Mouse (Mus musculus) right cerebral cortex, postnatal 36 days (tissue): Measurements from ENCODE around the gene 4933425L06Rik.

ENCODE experiments used
- DNase-seq, 2 experiments: peaks; one replicate each; pipeline ENCODE4 v3.0.0; 2022; ENCODE audit warnings: low spot score in 2 of 2, mixed read lengths in 1 of 2

4933425L06Rik gene

GRCm38 (mm10) chr13:105081862-105082261 lies at the start of gene 4933425L06Rik:
4933425L06Rik (plus strand) TSS chr13:105082122.
- no peak for DNase-seq

DNA sequence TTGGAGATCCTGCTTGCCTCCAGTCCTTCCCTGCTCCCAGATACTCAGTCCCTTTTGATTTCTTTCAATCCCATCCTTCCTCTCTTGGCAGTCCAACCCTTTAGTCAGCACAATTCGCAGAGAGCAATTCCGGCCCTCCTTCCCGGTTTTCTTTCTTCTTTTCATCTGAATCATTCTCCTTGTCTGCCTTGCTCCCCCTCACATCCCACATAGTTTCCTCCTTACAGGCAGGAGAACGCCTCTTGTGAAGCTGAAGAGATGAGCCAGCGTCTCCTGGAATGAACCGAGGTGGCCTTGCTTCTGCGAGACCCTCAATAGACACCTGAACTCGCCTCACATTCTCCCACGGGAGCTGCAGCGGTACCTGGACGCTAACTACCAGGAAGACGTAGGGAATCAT lies 44.1 kb upstream of the 4933425L06Rik start:
- peak; percentile 27 to 68 for DNase-seq

GRCm38 (mm10) chr13:105038334-105038733 lies 43.6 kb upstream of the 4933425L06Rik start:
- DNase-seq: peak in 1 of 2 experiments; percentile 26

DNA sequence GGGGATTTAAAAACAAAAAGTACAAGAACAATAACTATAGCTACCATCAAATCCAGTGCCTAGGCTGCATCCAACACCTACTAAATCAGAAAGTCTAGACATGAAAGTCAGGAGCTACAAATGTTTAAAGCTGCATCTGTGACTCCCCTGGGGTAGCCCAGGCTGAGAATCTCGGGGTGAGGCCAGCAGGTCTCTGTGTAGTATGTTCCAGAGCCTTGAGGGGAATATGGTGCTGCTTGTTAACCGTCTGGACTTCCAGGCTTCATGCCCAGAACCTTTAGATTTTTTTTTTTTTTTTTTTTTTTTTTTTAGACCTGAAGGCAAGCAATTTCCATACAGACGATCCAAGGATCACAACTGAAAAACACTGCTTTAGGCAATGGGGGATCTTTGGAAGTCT lies 38.0 kb upstream of the 4933425L06Rik start:
- DNase-seq: no peak

DNA sequence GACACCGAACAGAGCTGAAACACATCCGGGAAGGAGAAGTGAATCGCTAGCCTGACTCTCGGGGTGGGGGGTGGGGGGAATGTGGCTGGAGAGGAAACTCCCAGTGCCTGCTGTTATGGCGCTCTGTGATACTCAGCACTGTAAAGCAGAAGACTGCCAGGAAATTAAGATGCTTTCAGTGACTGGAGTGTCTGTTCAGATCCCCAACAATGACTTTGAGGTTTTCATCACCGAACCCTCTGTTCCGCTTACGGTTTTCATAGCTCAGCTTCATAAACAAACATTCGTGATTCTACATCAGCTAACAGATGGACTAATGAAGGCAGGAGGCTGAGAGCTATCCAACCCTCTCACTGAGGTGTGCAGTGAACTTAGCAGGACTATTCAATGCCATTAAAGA lies 34.5 kb upstream of the 4933425L06Rik start:
- no peak for DNase-seq

- DNase-seq: no peak
Measured at GRCm38 (mm10) chr13:105048662-105049061, 33.3 kb upstream of the 4933425L06Rik start.

- DNase-seq: peak in 1 of 2 experiments; percentile 30
Measured at GRCm38 (mm10) chr13:105051432-105051831, 30.5 kb upstream of the 4933425L06Rik start.

DNA sequence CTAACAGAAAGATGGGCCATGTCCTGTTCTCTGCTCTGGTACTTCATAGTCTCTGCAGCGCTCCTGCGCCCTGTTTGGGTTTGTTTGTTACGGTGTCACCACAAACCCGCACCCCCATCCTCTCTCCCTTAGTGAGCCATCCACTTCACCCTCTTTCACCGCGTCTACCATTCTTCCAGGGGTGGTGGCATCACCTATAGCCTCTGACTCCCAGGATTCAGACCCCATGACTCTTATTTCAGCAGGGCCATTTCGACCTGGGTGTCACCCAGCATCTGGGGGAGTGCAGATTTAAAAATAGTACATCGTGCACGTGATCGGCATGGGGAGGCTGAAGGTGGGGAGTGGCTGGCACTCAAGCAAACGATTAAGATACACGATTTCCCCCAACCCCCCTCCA lies 28.3 kb upstream of the 4933425L06Rik start:
- peak in 1 of 2 experiments; percentile 20 for DNase-seq

GRCm38 (mm10) chr13:105054181-105054940 lies 27.6 kb upstream of the 4933425L06Rik start, which contains the start of gene Rgs7bp:
Rgs7bp (minus strand) TSS chr13:105054930.
- peak; percentile 83 to 86 for DNase-seq

GRCm38 (mm10) chr13:105054941-105055309 lies 27.0 kb upstream of the 4933425L06Rik start:
- no peak for DNase-seq

DNA sequence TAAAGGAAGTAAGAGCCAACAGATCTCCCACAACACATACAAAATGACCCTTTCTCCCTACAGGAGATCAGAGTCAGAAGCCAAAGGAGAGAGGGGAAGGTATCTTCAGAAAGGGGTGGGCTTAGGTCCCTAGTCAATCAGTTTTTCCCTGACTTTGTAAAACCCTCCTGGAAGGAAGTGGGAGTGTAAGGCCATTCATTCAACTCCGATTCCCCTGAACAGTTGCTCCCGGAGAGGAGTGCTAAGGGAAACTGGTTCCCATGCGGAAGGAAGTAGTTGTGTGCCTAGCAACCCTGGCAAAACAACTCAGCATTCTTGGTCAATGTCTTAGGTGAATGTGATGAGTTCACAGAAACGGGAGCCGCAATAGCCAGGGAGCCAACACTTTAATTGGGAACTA lies 26.5 kb upstream of the 4933425L06Rik start:
- no peak for DNase-seq

DNA sequence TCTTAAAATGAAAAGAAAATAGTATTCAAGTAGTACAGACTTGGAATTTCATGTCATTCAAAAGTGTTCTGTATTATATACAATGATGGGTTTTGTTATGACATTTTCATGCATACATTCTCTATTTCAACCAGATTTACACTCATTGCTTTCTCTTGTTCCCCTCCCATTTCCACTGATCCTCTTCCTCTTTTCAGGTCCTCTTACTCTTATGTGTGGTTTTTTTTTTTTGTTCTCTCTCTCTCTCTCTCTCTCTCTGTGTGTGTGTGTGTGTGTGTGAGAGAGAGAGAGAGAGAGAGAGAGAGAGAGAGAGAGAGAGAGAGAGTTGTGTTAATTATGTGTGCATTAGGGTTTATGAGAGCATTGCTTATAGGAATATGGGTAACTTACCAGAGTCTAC lies 15.8 kb upstream of the 4933425L06Rik start:
- no peak for DNase-seq

DNA sequence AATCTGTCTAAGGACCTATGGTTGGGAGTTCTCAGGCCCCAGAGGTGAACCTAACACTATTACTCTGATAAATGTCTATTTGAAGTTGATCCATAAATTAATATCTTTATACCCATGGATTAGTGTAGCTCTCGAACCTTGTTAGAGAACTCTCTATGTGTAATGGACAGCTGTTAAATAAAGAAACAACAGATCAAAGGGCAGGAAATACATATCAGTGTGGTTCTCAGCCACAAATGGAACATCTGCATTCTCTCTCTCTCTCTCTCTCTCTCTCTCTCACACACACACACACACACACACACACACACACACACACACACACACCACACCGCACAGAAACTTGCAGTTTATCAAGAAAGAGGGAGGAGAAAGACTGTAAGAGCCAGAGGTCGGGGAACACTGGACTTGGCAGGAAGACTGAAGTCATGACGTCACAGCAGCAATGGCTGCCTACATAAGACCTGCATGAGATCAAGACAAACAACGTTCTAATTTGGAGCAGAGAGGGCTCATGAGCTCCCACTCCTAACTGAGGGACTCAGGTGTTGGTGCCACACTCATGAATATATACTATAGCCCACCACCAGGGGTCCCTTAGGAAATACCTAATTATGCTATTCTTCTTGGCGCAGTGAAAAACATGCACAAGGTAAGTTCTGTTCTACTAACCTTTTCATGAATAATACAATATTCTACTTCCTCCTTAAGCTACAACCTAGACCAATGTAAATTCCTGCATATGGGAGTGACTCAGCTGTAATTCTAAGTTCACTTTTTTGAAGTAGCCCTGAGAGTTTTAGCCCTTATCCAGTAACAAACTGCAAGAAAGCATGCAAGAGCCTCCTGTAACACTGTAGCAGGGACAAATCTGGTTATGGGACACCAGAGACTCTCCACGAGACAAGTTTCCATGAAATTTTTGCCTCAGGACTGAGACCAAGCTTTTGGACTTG lies 14.8 kb upstream of the 4933425L06Rik start:
- no peak for DNase-seq

GRCm38 (mm10) chr13:105089276-105089675 lies 7.4 kb downstream of the 4933425L06Rik start:
- no peak for DNase-seq

DNA sequence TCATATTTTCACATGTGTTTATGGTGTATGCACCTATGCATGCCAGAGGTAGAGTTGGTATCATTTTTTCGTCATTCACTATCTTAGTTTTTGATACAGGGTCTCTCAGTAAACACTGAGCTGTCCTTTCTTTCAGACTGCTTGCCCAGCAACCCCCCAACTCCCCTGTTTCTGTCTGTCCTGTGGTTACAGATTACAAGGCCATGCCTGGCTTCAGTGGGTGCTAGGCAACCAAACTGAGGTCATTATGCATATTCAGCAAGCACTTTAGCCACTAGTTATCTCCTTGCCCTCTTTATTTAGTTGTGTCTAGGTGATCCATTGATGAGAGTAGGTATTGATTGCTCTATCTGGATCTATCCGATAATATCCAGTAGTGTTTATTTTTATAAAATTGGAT lies 14.4 kb downstream of the 4933425L06Rik start:
- no peak for DNase-seq

DNA sequence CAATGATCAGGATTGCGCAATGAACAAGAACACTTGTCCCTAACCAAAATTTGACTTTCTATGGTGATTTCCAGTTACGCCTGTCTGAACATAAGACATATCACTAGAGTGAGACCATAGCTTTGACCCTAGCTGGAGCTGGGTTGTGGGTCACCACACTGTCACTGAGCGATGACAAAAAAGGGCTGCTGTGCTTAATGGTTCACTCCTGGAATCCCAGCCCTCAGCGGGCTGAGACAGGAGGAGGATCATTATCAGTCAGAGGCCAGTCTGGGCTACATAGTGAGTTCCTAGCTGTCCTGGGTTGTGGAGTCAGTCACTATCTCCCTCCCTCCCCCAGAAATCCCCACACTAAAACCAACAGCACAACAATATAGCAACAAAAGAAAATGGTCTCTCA lies 18.8 kb downstream of the 4933425L06Rik start:
- no peak for DNase-seq

- no peak for DNase-seq
Measured at GRCm38 (mm10) chr13:105104385-105104784, 22.5 kb downstream of the 4933425L06Rik start.

DNA sequence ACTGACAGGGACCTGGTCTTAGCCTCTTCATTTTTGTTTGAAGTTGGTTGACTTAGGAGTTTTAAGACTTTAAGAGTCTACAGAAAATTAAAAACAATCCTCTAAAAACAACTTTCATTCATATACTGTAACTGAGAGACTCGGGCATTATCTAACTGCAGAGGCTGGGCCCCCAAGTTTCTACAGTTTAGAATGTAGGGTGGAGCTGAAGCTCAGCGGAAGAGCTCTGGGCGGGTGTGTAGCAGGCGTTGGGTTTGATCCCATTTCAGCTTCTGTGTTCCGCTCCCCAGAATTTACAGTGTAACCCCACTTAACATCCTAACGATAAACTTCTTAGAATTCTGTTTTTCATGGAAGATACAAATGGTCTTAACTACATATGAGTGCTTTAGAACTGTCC lies 29.7 kb downstream of the 4933425L06Rik start:
- DNase-seq: no peak

GRCm38 (mm10) chr13:105121617-105122016 lies 39.7 kb downstream of the 4933425L06Rik start:
- no peak for DNase-seq

GRCm38 (mm10) chr13:105122092-105122491 lies 40.2 kb downstream of the 4933425L06Rik start:
- DNase-seq: no peak

- DNase-seq: no peak
Measured at GRCm38 (mm10) chr13:105130080-105130479, 48.2 kb downstream of the 4933425L06Rik start.

DNA sequence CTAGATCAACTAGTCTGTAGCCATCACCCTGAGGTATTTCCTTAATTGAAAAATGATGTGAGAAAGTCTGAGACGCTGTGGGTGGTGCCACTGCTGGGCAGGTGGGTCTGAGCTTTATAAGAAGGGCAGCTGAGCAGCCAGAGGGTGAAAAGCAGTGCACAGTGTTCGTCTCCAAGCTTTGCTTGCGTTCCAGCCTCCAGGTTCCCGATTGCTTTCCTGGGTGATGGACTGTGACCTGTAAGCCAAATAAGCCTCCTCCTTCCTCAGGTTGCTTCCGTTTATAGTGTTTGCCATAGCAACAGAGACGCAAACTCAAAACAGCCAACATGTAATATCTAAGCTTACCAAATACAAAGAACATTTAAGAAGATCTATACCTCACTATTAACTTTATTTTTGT lies 50.4 kb downstream of the 4933425L06Rik start:
- no peak for DNase-seq

DNA sequence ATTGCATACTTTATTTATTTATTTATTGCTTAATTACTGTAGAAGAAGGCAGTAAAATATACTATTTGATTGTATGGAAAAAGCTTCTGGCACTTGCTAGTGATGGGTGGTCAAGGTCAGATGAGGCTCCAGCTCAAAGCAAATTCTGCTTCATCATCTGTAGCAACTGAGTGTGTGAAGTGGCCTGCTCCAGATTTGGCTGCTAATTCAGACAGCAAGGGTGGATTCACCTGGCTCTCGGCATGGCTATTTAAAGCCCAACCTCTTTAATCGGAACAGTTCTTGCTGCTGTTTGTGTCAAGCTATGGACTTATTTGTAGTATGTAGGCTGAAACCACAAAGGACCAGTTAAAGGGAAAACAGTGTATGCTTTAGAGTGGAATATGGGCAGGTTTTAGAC lies 50.9 kb downstream of the 4933425L06Rik start:
- DNase-seq: no peak
